Comparison of ENCODE assay signal across 10 mouse cellular contexts in the genomic region with DNA sequence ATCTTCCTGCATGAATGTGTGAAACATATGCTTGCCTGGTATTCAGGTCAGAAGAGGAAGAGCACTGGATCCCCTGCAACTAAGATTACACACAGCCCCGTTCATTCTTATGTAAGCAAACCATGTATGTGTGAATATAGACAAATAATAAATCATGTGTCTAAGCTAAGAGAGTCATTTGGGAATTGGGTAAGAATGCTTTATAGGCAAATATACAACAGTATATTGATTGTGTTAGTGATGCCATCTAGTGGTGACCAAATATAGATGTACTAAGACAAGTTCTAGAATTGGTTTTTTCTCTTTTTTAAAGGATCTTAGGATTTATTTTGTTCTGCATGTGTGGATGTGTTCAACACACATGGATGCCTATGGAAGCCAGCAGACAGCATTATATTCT. TPM values are rescaled to one million over a fixed set of nuclear protein-coding genes. Genes with fewer than 3 reads are reported as not detected.
DNase-seq lines count a peak whose midpoint lies in the region; ATAC-seq and TF ChIP-seq lines count a peak whose summit lies in the region.
"Had no signal": no experiment of that assay in that cellular context is flagged by ENCODE, and none has a peak within 500 bp of the region (broad histone marks: within the 10 kb centered on the region; RNA-seq: fewer than 3 reads in every experiment).

No protein-coding gene starts in this region.

- H3K27ac ChIP-seq in cerebellum, adult 2 months (ENCODE audit: insufficient read depth, low read length): no peak overlapping the region
- H3K27ac ChIP-seq: macrophage had no signal

- 0 out of 2 replicates have a peak, but pooled peaks have one; percentile 19 for ATAC-seq in monocyte, adult 5-6 weeks (replicated peaks; ENCODE audit: insufficient number of reproducible peaks, low FRiP score, low TSS enrichment, poor library complexity, severe bottlenecking)

- 0 out of 2 replicates have a peak, but pooled peaks have one; percentile 5 for TF ChIP-seq CTCF in cerebellum, adult 2 months (IDR thresholded peaks at IDR 0.05; ENCODE audit: borderline replicate concordance, insufficient read depth, low read depth, low read length)
- peak; percentile 5; the same call in 1 of the 2 replicates for TF ChIP-seq CTCF in lung, adult 2 months (IDR thresholded peaks at IDR 0.05; ENCODE audit: insufficient read depth, low read length)

- no peaks in the 10 kb centered on the region for H3K27me3 ChIP-seq in cerebellum, adult 2 months (ENCODE audit: control insufficient read depth, insufficient read depth, low read length)

- H3K4me1 ChIP-seq in cerebellum, adult 2 months (ENCODE audit: control insufficient read depth, insufficient read depth, low read length): no peaks in the 10 kb centered on the region
- peaks cover 2% of the 10 kb centered on the region; the same call in 1 of the 2 replicates for H3K4me1 ChIP-seq in lung, adult 2 months (ENCODE audit: control insufficient read depth, insufficient read depth, low read length)

- no peak overlapping the region for H3K4me3 ChIP-seq in cerebellum, adult 2 months (replicated peaks; ENCODE audit: insufficient read depth, low read depth, low read length)
- no peak overlapping the region for H3K4me3 ChIP-seq in lung, adult 2 months (replicated peaks; ENCODE audit: extremely low read depth, low read depth, low read length)

- WGBS in cerebellum, adult 2 months: 72% methylated on average over 1 of the region's 1 CpGs
- 5% methylated on average over 1 of the region's 1 CpGs for WGBS in lung, adult 2 months

- DNase-seq in cerebellum, adult 2 months: no peak
- no peak for DNase-seq in cerebellum, adult 9-11 months
- no peak for DNase-seq in lung, adult 2 months
- DNase-seq in lung, postnatal 10 days: no peak
- peak; percentile 59 for DNase-seq in embryo, embryonic 11 days
- DNase-seq in B cell, adult 2 months: no peak
- no peak for DNase-seq in testis, postnatal 14 days (ENCODE audit: low spot score)
- DNase-seq: cerebellum, postnatal 25 days had no signal

- TF ChIP-seq POLR2A in cerebellum, adult 2 months (IDR thresholded peaks at IDR 0.05; ENCODE audit: borderline replicate concordance, insufficient read depth, low read length): no peak
- TF ChIP-seq POLR2A in lung, adult 2 months (IDR thresholded peaks at IDR 0.05; ENCODE audit: borderline replicate concordance, extremely low read depth, low read depth, low read length): no peak

RNA-seq across cellular contexts. Expression of a gene that starts 28.0 kb away (rescaled TPM):
- polyA plus RNA-seq in cerebellum, adult 2 months (2012; rRNA removed): 113 and 132 TPM in 2 replicates
- polyA plus RNA-seq in lung, adult 2 months (2012; rRNA removed): 41.0 and 65.3 TPM in 2 replicates
- 123 to 188 TPM (median 140 TPM) in 3 replicates for total RNA-seq in monocyte, adult 5-6 weeks (2017)

RNA-seq across cellular contexts. Expression of a gene that starts 28.1 kb away (rescaled TPM):
- 9.7 and 10.5 TPM in 2 replicates for polyA plus RNA-seq in cerebellum, adult 2 months (2012; rRNA removed)
- 2.2 and 3.8 TPM in 2 replicates for polyA plus RNA-seq in lung, adult 2 months (2012; rRNA removed)
- total RNA-seq in monocyte, adult 5-6 weeks (2017): 7.6 to 9.9 TPM (median 9.0 TPM) in 3 replicates
